Mouse (Mus musculus) CH12.LX (cell line): ENCODE results near the gene Rps2. TPM values are rescaled to one million over a fixed set of nuclear protein-coding genes. Genes with fewer than 3 reads are reported as not detected.

Source experiments
- DNase-seq: peaks from one replicate; pipeline ENCODE4 v3.0.0-alpha.2; 2013; ENCODE audit errors: extremely low read depth
- H3K27ac ChIP-seq: 2 replicates; pipeline ENCODE4 v1.5.1; 2012; ENCODE audit warnings: low read depth, mild to moderate bottlenecking, control low read depth, moderate library complexity; ENCODE audit not compliant: insufficient read depth
- H3K27me3 ChIP-seq: replicated peaks from 2 replicates; pipeline ENCODE3; 2012; ENCODE audit warnings: inconsistent platforms
- H3K36me3 ChIP-seq, 2 experiments: replicated peaks in 1 of 2; 2 replicates each; pipeline versions ENCODE3 to v1.6.1; 2012; ENCODE audit warnings: inconsistent platforms in 1 of 2, low read length in 1 of 2, mild to moderate bottlenecking in 1 of 2, mixed read lengths in 1 of 2, moderate library complexity in 1 of 2; ENCODE audit not compliant: control insufficient read depth in 1 of 2, insufficient read depth in 1 of 2
- H3K4me1 ChIP-seq, 2 experiments: 2 replicates each; pipeline ENCODE4 v1.6.1; 2012; ENCODE audit warnings: inconsistent platforms in 1 of 2, moderate library complexity in 1 of 2; ENCODE audit not compliant: insufficient read depth in 2 of 2, control insufficient read depth in 1 of 2
- H3K4me2 ChIP-seq: 2 replicates; pipeline ENCODE4 v1.6.1; 2012; ENCODE audit warnings: low read depth, mild to moderate bottlenecking, control low read depth; ENCODE audit not compliant: poor library complexity, insufficient read depth, severe bottlenecking
- H3K4me3 ChIP-seq, 3 experiments: fragments of 150-350 bp in 1 of 3; sonication (generic) in 1 of 3; replicated peaks in 1 of 3; 2 replicates each; pipeline versions ENCODE3 to v1.5.1; 2011 to 2012; ENCODE audit warnings: low read depth in 2 of 3, low read length in 2 of 3, mild to moderate bottlenecking in 2 of 3, moderate library complexity in 2 of 3, control low read depth in 1 of 3, improper control_type of control experiment in 1 of 3, inconsistent platforms in 1 of 3, mixed read lengths in 1 of 3; ENCODE audit not compliant: poor library complexity in 1 of 3
- H3K79me2 ChIP-seq: replicated peaks from 2 replicates; pipeline ENCODE4 v1.6.1; 2012; ENCODE audit warnings: mild to moderate bottlenecking, moderate library complexity; ENCODE audit not compliant: control insufficient read depth, poor library complexity, insufficient read depth, severe bottlenecking; ENCODE audit errors: extremely low read depth
- H3K9ac ChIP-seq: 2 replicates; pipeline ENCODE4 v1.6.1; 2012; ENCODE audit warnings: low read depth, mild to moderate bottlenecking, control low read depth, moderate library complexity; ENCODE audit not compliant: insufficient read depth
- H3K9me3 ChIP-seq: replicated peaks from 2 replicates; pipeline ENCODE3; 2012; ENCODE audit warnings: low read length, inconsistent platforms, mixed read lengths
- CTCF ChIP-seq, 2 experiments: IDR thresholded peaks in 1 of 2; conservative IDR thresholded peaks in 1 of 2; 2 replicates each; pipeline ENCODE4 v1.5.1; 2011 to 2012; ENCODE audit warnings: low read depth in 2 of 2, low read length in 2 of 2, improper control_type of control experiment in 1 of 2, inconsistent platforms in 1 of 2, mild to moderate bottlenecking in 1 of 2, moderate library complexity in 1 of 2
- GABPA ChIP-seq: IDR thresholded peaks from 2 replicates; pipeline ENCODE4 v1.6.1; 2012; ENCODE audit warnings: low read depth, low read length, improper control_type of control experiment, inconsistent platforms; ENCODE audit not compliant: insufficient replicate concordance
- IRF4 ChIP-seq: IDR thresholded peaks from 2 replicates; pipeline ENCODE4 v1.6.1; 2014; ENCODE audit warnings: low read depth, mild to moderate bottlenecking, inconsistent platforms, low read length, improper control_type of control experiment
- JUN ChIP-seq: IDR thresholded peaks from 2 replicates; pipeline ENCODE4 v1.6.1; 2011; ENCODE audit warnings: low read depth, mild to moderate bottlenecking, low read length, improper control_type of control experiment, moderate library complexity; ENCODE audit not compliant: insufficient read depth
- MXI1 ChIP-seq: IDR thresholded peaks from 2 replicates; pipeline ENCODE4 v1.6.1; 2011; ENCODE audit warnings: mild to moderate bottlenecking, low read depth, low read length, improper control_type of control experiment
- MYC ChIP-seq: IDR thresholded peaks from 2 replicates; pipeline ENCODE4 v1.6.1; 2011; ENCODE audit warnings: low read depth, mild to moderate bottlenecking, improper control_type of control experiment, low read length
- POLR2A ChIP-seq: IDR thresholded peaks from 2 replicates; pipeline ENCODE4 v1.6.1; 2011; ENCODE audit warnings: low read depth, mild to moderate bottlenecking, improper control_type of control experiment, low read length
- RAD21 ChIP-seq: IDR thresholded peaks from 2 replicates; pipeline ENCODE4 v1.6.1; 2011; ENCODE audit warnings: low read depth, mild to moderate bottlenecking, low read length, improper control_type of control experiment, moderate library complexity
- SMC3 ChIP-seq: IDR thresholded peaks from 2 replicates; pipeline ENCODE4 v1.6.1; 2011; ENCODE audit warnings: low read depth, low read length, improper control_type of control experiment
- UBTF ChIP-seq: IDR thresholded peaks from 2 replicates; pipeline ENCODE4 v1.6.1; 2012; ENCODE audit warnings: low read depth, mild to moderate bottlenecking, inconsistent platforms, low read length, improper control_type of control experiment, moderate library complexity
- ZMIZ1 ChIP-seq: IDR thresholded peaks from 2 replicates; pipeline ENCODE4 v1.6.1; 2012; ENCODE audit warnings: low read depth, mild to moderate bottlenecking, inconsistent platforms, low read length, improper control_type of control experiment
- ZNF384 ChIP-seq: IDR thresholded peaks from 2 replicates; pipeline ENCODE4 v1.6.1; 2012; ENCODE audit warnings: low read depth, low read length, improper control_type of control experiment, inconsistent platforms
- dilution Hi-C: fragments of 300-500 bp; cut with MboI; formaldehyde crosslinking; loops from 2 replicates; pipeline ENCODE4 v1.14.3; 2020; ENCODE audit warnings: low sequenced_read_pairs; ENCODE audit not compliant: extremely low pct_unique_long_range_greater_than_20kb, extremely low pct_ligation_motif_present
- in situ Hi-C: fragments of 300-500 bp; cut with MboI; formaldehyde crosslinking; loops from 3 replicates; pipeline ENCODE4 v1.14.3; 2019; ENCODE audit warnings: low sequenced_read_pairs, low pct_ligation_motif_present, low pct_unique_long_range_greater_than_20kb, mixed read lengths
- polyA plus RNA-seq: library from polyadenylated mRNA; unstranded; fragments of >175 nt; gene quantifications from 2 replicates; pipeline ENCODE4 v1.2.1, GENCODE M21; 2012; ENCODE audit warnings: low read depth; ENCODE audit not compliant: insufficient read length
- total RNA-seq, 2 experiments: library from RNA; depleted of rRNA; stranded (reverse); fragments of 300-350 nt in 1 of 2; fragments of >200 nt in 1 of 2; gene quantifications; 2 replicates each; pipeline ENCODE4 v1.2.3; 2012 to 2014

Rps2 gene
- total and polyA plus RNA-seq, 3 experiments = 2,057 to 6,050 (median 5,410) TPM

GRCm38 (mm10) chr17:24761121-24761520 lies 43.2 kb downstream of the Rps2 start:
- DNase-seq = no peak
- Histone ChIP-seq H3K27ac (no peak overlapping the region), H3K4me2 (no peak overlapping the region), H3K9ac (no peak overlapping the region), H3K27me3 (peaks cover 84% of the 10 kb centered on the region), H3K36me3 (no peaks in the 10 kb centered on the region), H3K79me2 (no peaks in the 10 kb centered on the region)
- TF ChIP-seq SMC3 = peak; percentile 30
- no peak for TF ChIP-seq GABPA
- TF ChIP-seq CTCF (conservative IDR thresholded peaks at IDR 0.05 in 1 of 2, IDR thresholded peaks at IDR 0.05 in 1 of 2; ENCODE audit: low read depth in 2 of 2, low read length in 2 of 2) = peak in 1 of 2 experiments; percentile 32; a peak in 2 of 4 replicates
- TF ChIP-seq, all 38 proteins: peak for 2
- dilution Hi-C loops (no loop called here), in situ Hi-C loops (no loop called here)
- Histone ChIP-seq H3K4me3 (no peak overlapping the region), H3K4me1 (no peaks in the 10 kb centered on the region), H3K9me3 (no peaks in the 10 kb centered on the region)

GRCm38 (mm10) chr17:24765016-24765905 lies 47.3 kb downstream of the Rps2 start:
- H3K9ac ChIP-seq = no peak overlapping the region
- TF ChIP-seq IRF4 (no peak), ZNF384 (no peak), RAD21 (no peak), UBTF (no peak)
- dilution Hi-C loops (no loop called here), in situ Hi-C loops (no loop called here)
- H3K4me1 ChIP-seq = peaks cover 0 to 14% of the 10 kb centered on the region in 2 experiments; a peak in 2 of 4 replicates
- H3K4me2 ChIP-seq = no peak overlapping the region
- H3K9me3 ChIP-seq = no peaks in the 10 kb centered on the region
- no peaks in the 10 kb centered on the region for H3K36me3 ChIP-seq
- H3K4me3 ChIP-seq = no peak overlapping the region
- no peaks in the 10 kb centered on the region for H3K79me2 ChIP-seq
- no peak overlapping the region for H3K27ac ChIP-seq
- H3K27me3 ChIP-seq = peaks cover 88% of the 10 kb centered on the region
- DNase-seq = no peak

- no peak for TF ChIP-seq JUN
- no peak for TF ChIP-seq MYC
- no peak for TF ChIP-seq MXI1
- no peak for TF ChIP-seq POLR2A
- TF ChIP-seq ZMIZ1 = no peak
- in situ Hi-C loops = no loop called here
- H3K27me3 ChIP-seq = peaks cover 77% of the 10 kb centered on the region
- no peaks in the 10 kb centered on the region for H3K36me3 ChIP-seq
- no peak overlapping the region for H3K4me3 ChIP-seq
- dilution Hi-C loops = no loop called here
- H3K4me2 ChIP-seq = no peak overlapping the region
- no peaks in the 10 kb centered on the region for H3K79me2 ChIP-seq
- H3K4me1 ChIP-seq = peaks cover 0 to 14% of the 10 kb centered on the region in 2 experiments; a peak in 2 of 4 replicates
- no peaks in the 10 kb centered on the region for H3K9me3 ChIP-seq
- H3K9ac ChIP-seq = no peak overlapping the region
- H3K27ac ChIP-seq = no peak overlapping the region
- no peak for DNase-seq
Measured at GRCm38 (mm10) chr17:24766266-24766875, 48.5 kb downstream of the Rps2 start.
